Mouse (Mus musculus) spleen, adult 2 months (tissue): ENCODE data around the gene Tprgl.

Source experiments
- CTCF ChIP-seq: fragments of 200-500 bp; IDR thresholded peaks from 2 replicates; pipeline ENCODE4 v1.5.1; 2011; ENCODE audit warnings: mild to moderate bottlenecking, inconsistent platforms; ENCODE audit not compliant: insufficient read depth, insufficient read length, insufficient replicate concordance; ENCODE audit errors: extremely low read depth
- POLR2A ChIP-seq: fragments of 200-500 bp; IDR thresholded peaks from 2 replicates; pipeline ENCODE4 v1.6.1; 2011; ENCODE audit warnings: low read depth, low read length, inconsistent platforms

GRCm38 (mm10) chr4:154197961-154198360, 37.5 kb upstream of the Tprgl start:
- TF ChIP-seq POLR2A: no peak
- TF ChIP-seq CTCF: no peak
